Mouse (Mus musculus) CH12.LX (cell line): ENCODE measurements around the gene Kyat3.
A peak's percentile ranks its signal among the peaks of the same experiment; 100 is the strongest.

ENCODE experiments used
- BHLHE40 ChIP-seq: IDR thresholded peaks from 2 replicates; pipeline ENCODE4 v1.6.1; 2011; ENCODE audit warnings: mild to moderate bottlenecking, low read depth, low read length, improper control_type of control experiment
- CTCF ChIP-seq, 2 experiments: IDR thresholded peaks in 1 of 2; conservative IDR thresholded peaks in 1 of 2; 2 replicates each; pipeline ENCODE4 v1.5.1; 2011 to 2012; ENCODE audit warnings: low read depth in 2 of 2, low read length in 2 of 2, improper control_type of control experiment in 1 of 2, inconsistent platforms in 1 of 2, mild to moderate bottlenecking in 1 of 2, moderate library complexity in 1 of 2
- ELF1 ChIP-seq: IDR thresholded peaks from 2 replicates; pipeline ENCODE4 v1.6.1; 2014; ENCODE audit warnings: low read depth, mild to moderate bottlenecking, inconsistent platforms, low read length, improper control_type of control experiment
- MAZ ChIP-seq: IDR thresholded peaks from 2 replicates; pipeline ENCODE4 v1.6.1; 2012; ENCODE audit warnings: low read depth, mild to moderate bottlenecking, inconsistent platforms, low read length, improper control_type of control experiment, moderate library complexity
- MYC ChIP-seq: IDR thresholded peaks from 2 replicates; pipeline ENCODE4 v1.6.1; 2011; ENCODE audit warnings: low read depth, mild to moderate bottlenecking, improper control_type of control experiment, low read length
- USF2 ChIP-seq: conservative IDR thresholded peaks from 2 replicates; pipeline ENCODE4 v1.6.1; 2011; ENCODE audit warnings: low read depth, low read length, improper control_type of control experiment

DNA sequence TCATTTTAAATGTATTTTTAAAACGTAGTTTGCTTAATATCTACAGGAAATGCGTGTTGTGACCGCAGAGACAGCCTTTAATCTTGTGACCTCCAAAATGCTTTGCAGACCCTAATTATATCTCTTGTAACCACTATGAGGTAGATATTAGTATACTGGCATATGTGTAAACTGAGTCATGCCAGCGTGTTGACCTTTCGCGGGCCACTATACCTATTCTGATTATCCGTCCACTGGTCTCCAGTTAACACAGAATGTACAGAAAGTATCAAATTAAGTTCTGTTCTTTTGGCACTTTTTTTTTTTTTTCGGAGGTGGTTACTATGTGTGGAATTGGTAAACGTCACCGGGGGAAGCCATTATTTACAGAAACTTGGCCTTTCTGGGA is 64.9 kb downstream of the Kyat3 start:
- TF ChIP-seq CTCF (conservative IDR thresholded peaks at IDR 0.05 in 1 of 2, IDR thresholded peaks at IDR 0.05 in 1 of 2; ENCODE audit: low read depth in 2 of 2, low read length in 2 of 2) (no peak), ELF1 (no peak; the same call in 1 of the 2 replicates), USF2 (no peak), MYC (no peak), MAZ (0 out of 2 replicates have a peak, but pooled peaks have one; percentile 21), BHLHE40 (no peak)
